Mouse (Mus musculus) forebrain, embryonic 12.5 days (tissue): ENCODE measurements around the gene Col16a1. TPM values are rescaled to one million over a fixed set of nuclear protein-coding genes. Genes with fewer than 3 reads are reported as not detected.

Source experiments
- ATAC-seq: fragments of 200-750 bp; cut with Nextera tagmentation; 2 replicates; pipeline ENCODE4 v1.8.0; 2017; ENCODE audit warnings: moderate TSS enrichment; ENCODE audit not compliant: low FRiP score
- H3K27ac ChIP-seq: fragments of 300-500 bp; sonication (generic); 2 replicates; pipeline ENCODE4 v1.5.1; 2016; ENCODE audit warnings: mild to moderate bottlenecking
- H3K27me3 ChIP-seq: fragments of 300-500 bp; sonication (generic); 2 replicates; pipeline ENCODE4 v1.6.1; 2016; ENCODE audit warnings: mild to moderate bottlenecking
- H3K36me3 ChIP-seq: fragments of 300-500 bp; sonication (generic); replicated peaks from 2 replicates; pipeline ENCODE4 v1.6.1; 2016; ENCODE audit warnings: mild to moderate bottlenecking
- H3K4me1 ChIP-seq: fragments of 300-500 bp; sonication (generic); 2 replicates; pipeline ENCODE4 v1.6.1; 2016
- H3K4me2 ChIP-seq: fragments of 300-500 bp; sonication (generic); 2 replicates; pipeline ENCODE4 v1.6.1; 2016; ENCODE audit warnings: mild to moderate bottlenecking, moderate library complexity
- H3K4me3 ChIP-seq: fragments of 300-500 bp; sonication (generic); replicated peaks from 2 replicates; pipeline ENCODE4 v1.5.1; 2016; ENCODE audit warnings: mild to moderate bottlenecking
- H3K9ac ChIP-seq: fragments of 300-500 bp; sonication (generic); 2 replicates; pipeline ENCODE4 v1.6.1; 2016; ENCODE audit warnings: mild to moderate bottlenecking
- H3K9me3 ChIP-seq: fragments of 300-500 bp; sonication (generic); 2 replicates; pipeline ENCODE4 v1.6.1; 2016
- WGBS: fragments of 180-500 bp; shearing (Covaris S2); methylation state at CpG from one replicate; pipeline ENCODE4 v1.1.7; 2016; 5-methylcytosine and 5-hydroxymethylcytosine counted together
- polyA plus RNA-seq: library from polyadenylated mRNA; unstranded; fragments of >200 nt; fragmentation: Nextera tagmentation; extraction: Ambion mirVana; gene quantifications from 2 replicates; pipeline ENCODE4 v1.2.1, GENCODE M21; 2016

The Col16a1 gene
- polyA plus RNA-seq, 1 experiment from 2014 or later: 14.8 TPM

DNA sequence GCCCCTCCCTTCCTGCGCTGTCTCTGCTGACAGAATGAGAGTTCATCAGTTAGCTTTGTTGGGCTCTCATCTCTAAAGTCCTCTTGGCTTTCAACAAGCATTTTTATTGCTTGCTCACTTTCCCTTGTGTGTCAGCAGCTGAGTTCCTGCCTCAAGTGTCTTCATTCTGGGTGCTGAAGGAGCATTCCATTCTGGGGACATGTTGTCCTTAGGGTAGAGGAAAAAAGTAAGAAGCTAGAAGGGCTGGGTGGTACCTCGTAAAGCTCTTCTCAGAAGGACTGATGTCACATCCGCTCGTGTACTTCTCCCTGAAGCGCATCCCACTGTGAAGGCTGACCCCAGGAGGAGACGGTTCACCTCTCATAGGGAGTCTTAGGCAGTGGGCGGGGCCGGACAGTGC lies 73.9 kb downstream of the Col16a1 start:
- peaks cover 56% of the 10 kb centered on the region for H3K36me3 ChIP-seq
- 71% methylated on average over 8 of the region's 8 CpGs for WGBS

DNA sequence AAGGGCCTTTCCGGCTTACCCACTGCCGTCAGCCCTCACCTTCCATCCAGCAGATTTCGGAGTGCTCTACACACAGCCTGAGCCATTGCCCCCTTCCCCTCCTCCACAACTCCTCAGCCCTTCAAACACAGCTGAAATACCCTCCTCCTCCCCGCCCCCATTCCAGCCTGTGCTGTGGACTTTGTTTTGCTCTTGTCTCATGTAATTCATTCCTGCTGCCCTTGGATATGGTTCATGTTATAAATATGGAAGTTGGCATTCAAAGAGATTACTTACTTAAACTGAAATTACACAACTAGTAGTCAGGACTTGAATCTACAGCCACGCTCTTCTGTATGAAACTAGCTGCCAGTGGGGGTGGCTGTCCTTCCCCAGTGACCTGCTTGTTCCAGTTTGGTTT lies 75.4 kb downstream of the Col16a1 start:
- 86% methylated on average over 5 of the region's 5 CpGs for WGBS
- peaks cover 67% of the 10 kb centered on the region for H3K36me3 ChIP-seq
- no peaks in the 10 kb centered on the region for H3K4me1 ChIP-seq
- no peak overlapping the region for H3K4me2 ChIP-seq
- no peak overlapping the region for H3K4me3 ChIP-seq
- H3K9ac ChIP-seq: no peak overlapping the region
- H3K27ac ChIP-seq: no peak overlapping the region
- no peaks in the 10 kb centered on the region for H3K9me3 ChIP-seq
- ATAC-seq: no peak
- H3K27me3 ChIP-seq: no peaks in the 10 kb centered on the region

More for the DNA sequence above, 73.9 kb downstream of the Col16a1 start:
- Histone ChIP-seq H3K4me3 (no peak overlapping the region), H3K27ac (no peak overlapping the region), H3K27me3 (no peaks in the 10 kb centered on the region), H3K4me1 (no peaks in the 10 kb centered on the region), H3K9me3 (no peaks in the 10 kb centered on the region), H3K4me2 (no peak overlapping the region), H3K9ac (no peak overlapping the region)
- no peak for ATAC-seq

DNA sequence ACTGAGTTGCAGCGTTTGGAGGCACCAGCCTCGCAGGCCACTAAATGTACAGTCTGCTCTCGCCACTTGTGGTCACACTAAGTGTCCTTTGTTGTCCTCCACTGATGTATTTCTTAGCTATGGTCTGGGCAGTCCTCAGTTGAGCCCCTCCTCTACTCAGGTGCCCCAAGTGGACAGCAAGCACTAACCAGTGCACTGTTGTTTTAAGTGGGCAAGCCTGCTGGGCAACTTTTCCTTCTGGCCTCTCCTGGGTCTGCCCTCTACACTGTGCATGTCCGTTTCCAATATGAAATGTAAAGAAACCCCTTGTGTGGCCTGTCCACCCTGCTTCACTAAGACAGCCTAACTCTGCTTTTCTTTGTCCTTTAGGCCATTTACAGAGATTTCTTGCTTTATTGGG lies 76.5 kb downstream of the Col16a1 start:
- no peaks in the 10 kb centered on the region for H3K27me3 ChIP-seq
- H3K9ac ChIP-seq: no peak overlapping the region
- no peak for ATAC-seq
- H3K9me3 ChIP-seq: no peaks in the 10 kb centered on the region
- WGBS: 87% methylated on average over 4 of the region's 4 CpGs
- H3K4me2 ChIP-seq: no peak overlapping the region
- H3K27ac ChIP-seq: no peak overlapping the region
- peaks cover 68% of the 10 kb centered on the region for H3K36me3 ChIP-seq
- H3K4me1 ChIP-seq: no peaks in the 10 kb centered on the region
- H3K4me3 ChIP-seq: no peak overlapping the region

DNA sequence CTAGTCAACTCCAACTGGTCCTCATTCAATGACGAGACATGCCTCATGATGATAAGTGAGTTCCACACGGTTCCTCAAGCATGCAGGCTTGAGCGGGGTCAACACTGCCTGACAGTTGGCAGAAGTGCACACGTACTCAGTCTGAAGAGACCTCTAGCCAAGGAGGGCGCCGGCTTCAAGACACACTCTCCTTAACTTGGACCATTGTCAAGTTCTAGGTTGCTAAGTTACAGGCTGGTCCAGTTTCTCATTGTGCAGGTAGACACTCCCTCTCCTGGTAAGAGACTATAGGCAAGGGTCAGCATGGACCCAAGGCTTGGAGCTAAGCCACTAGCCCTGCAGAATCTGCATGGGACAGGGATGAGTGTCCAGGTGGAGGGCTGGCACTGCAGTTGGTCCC lies 77.5 kb downstream of the Col16a1 start:
- WGBS: 95% methylated on average over 6 of the region's 6 CpGs
- peaks cover 68% of the 10 kb centered on the region for H3K36me3 ChIP-seq
- no peak overlapping the region for H3K4me2 ChIP-seq
- no peak overlapping the region for H3K9ac ChIP-seq
- H3K4me1 ChIP-seq: no peaks in the 10 kb centered on the region
- no peak overlapping the region for H3K4me3 ChIP-seq
- H3K9me3 ChIP-seq: no peaks in the 10 kb centered on the region
- H3K27me3 ChIP-seq: no peaks in the 10 kb centered on the region
- ATAC-seq: no peak
- no peak overlapping the region for H3K27ac ChIP-seq

DNA sequence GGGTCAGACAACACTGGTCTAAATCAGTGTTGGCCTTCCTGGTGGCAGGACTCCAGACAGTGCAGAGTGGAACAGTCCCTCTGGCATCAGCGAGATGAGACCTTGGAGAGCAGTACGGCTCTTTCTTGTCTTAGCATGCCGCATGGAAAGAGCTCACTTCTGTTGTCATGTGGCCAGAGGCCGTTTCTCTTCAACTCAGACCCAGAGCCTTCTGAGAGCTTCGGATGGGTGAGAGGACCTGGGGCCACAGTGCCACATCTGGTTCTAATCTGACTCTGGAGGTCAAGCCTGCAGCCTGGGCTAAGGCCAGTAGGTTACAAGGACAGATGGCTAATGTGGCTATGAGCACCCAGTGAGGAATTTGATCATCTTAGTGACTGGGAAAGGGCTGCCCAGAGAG lies 78.3 kb downstream of the Col16a1 start:
- no peak for ATAC-seq
- H3K36me3 ChIP-seq: peaks cover 68% of the 10 kb centered on the region
- no peaks in the 10 kb centered on the region for H3K9me3 ChIP-seq
- H3K4me3 ChIP-seq: no peak overlapping the region
- H3K27me3 ChIP-seq: no peaks in the 10 kb centered on the region
- H3K27ac ChIP-seq: no peak overlapping the region
- H3K4me2 ChIP-seq: no peak overlapping the region
- WGBS: 87% methylated on average over 5 of the region's 5 CpGs
- no peak overlapping the region for H3K9ac ChIP-seq
- 0 out of 2 replicates have a peak, but pooled peaks cover 3% of the 10 kb centered on the region for H3K4me1 ChIP-seq

DNA sequence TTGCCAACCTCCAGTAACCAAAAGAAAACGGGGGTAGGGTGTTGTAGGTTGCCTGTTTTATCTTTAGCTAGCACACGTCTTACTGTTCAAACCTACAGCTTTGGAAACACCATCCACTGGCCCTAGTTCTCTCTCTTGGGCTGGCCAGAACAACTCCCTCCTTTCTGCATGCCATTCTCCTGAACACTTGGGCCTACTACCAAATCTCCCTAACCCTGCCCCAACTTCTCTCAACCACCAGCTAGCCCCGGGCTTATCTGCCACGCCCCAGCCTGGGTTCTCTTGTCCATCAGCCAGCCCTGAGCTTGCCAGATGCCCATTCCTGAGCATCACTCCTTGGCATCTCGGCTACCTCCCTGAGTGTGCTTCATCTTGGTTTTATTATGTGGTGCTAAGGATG lies 81.3 kb downstream of the Col16a1 start:
- H3K9ac ChIP-seq: no peak overlapping the region
- no peak for ATAC-seq
- WGBS: 86% methylated on average over 5 of the region's 5 CpGs
- no peak overlapping the region for H3K27ac ChIP-seq
- H3K36me3 ChIP-seq: peaks cover 41% of the 10 kb centered on the region
- 0 out of 2 replicates have a peak, but pooled peaks cover 3% of the 10 kb centered on the region for H3K4me1 ChIP-seq
- no peak overlapping the region for H3K4me3 ChIP-seq
- H3K9me3 ChIP-seq: no peaks in the 10 kb centered on the region
- no peak overlapping the region for H3K4me2 ChIP-seq
- no peaks in the 10 kb centered on the region for H3K27me3 ChIP-seq

DNA sequence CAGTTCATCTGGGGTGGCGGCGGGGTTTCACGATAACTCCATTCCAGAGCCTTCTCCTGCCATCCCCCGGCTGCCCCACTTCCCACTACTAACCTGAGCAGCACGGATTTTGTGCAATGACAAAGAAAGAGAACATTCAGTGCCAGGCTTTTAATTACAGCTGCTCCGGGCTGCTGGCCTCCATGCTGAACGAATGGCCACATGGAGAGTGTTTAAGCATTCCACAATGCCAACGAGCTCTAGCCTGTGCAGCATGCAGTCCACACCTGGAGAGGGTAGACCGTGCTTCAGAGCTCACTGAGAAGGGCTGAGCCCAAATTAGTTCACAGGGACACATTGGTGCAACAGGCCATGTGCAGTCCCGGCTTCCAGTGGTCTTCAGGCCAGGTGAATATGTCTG lies 82.4 kb downstream of the Col16a1 start:
- H3K4me2 ChIP-seq: no peak overlapping the region
- 0 out of 2 replicates have a peak, but pooled peaks cover 3% of the 10 kb centered on the region for H3K4me1 ChIP-seq
- no peaks in the 10 kb centered on the region for H3K9me3 ChIP-seq
- ATAC-seq: no peak
- H3K9ac ChIP-seq: no peak overlapping the region
- peaks cover 6% of the 10 kb centered on the region; the same call in 1 of the 2 replicates for H3K27me3 ChIP-seq
- 71% methylated on average over 10 of the region's 10 CpGs for WGBS
- no peak overlapping the region for H3K27ac ChIP-seq
- H3K4me3 ChIP-seq: no peak overlapping the region
- peaks cover 29% of the 10 kb centered on the region for H3K36me3 ChIP-seq

DNA sequence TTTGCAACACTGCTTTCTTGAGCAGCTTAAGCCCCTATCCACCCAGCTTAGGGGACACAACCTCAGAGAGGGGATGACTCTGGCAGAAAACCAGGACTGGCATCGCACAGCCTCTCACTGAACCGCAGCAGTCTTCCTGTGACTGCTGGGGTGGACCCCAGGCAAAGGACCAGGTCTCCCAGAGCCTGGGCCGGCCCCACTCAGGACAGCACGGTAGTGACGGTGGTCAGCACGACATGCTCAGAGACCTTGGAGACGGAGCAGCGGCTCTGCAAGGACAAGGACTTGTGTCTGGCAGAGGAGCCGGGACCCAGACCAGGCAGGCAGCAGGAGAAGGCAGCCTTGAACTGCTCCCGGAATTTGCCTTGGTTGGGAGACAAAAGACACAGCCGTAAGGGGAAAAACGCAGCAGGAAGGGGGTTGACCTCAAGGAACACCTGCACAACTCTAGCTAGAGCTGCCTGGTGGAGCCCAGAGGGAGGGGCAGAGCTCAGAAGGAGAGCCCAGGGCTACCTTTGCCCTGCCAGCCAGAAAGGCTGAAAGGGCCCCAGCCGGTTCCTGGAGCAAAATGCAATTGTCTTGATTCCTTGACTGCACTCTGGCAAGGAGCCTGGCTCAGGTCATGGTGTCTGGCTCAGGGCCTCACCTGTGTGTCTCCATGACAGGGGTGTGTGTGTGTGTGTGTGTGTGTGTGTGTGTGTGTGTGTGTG lies 83.2 kb downstream of the Col16a1 start:
- 54% methylated on average over 13 of the region's 13 CpGs for WGBS
- H3K4me1 ChIP-seq: 0 out of 2 replicates have a peak, but pooled peaks cover 3% of the 10 kb centered on the region

DNA sequence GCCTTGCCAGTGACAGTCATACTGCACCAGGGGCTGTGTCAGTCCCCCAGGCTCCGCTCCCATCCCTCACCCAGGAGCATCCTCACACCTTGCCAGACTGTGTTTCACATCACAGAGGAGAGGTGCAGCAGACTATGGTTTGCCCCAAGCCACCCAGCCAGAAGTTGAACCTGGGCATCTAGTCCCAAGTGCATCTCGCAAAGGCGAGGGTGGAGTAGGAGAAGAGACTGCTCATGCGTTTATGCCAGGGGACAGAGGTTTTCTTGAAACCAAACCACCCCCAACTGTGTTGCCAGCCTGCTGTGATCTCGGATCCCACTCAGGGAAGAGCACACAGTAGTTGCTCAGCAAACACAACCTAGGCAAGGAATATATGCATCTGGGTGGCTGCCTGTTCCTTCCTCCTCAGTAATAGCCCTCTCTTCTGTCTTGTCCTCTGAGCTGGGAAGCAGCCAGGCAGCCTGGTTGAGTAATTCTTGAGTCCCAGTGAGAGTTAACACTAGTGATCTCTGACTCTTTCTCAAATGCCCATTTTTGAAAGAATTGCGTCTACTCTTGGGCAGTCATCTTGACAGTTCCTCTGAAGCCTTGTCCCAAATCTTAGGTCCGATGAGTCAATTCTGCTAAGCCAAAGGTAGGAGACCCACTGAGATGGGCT lies 83.9 kb downstream of the Col16a1 start:
- H3K36me3 ChIP-seq: peaks cover 15% of the 10 kb centered on the region
- ATAC-seq: no peak
- H3K4me2 ChIP-seq: no peak overlapping the region
- WGBS: 91% methylated on average over 7 of the region's 7 CpGs
- H3K4me1 ChIP-seq: 0 out of 2 replicates have a peak, but pooled peaks cover 3% of the 10 kb centered on the region
- H3K27ac ChIP-seq: no peak overlapping the region
- H3K4me3 ChIP-seq: no peak overlapping the region
- H3K9ac ChIP-seq: no peak overlapping the region
- H3K27me3 ChIP-seq: peaks cover 8% of the 10 kb centered on the region
- H3K9me3 ChIP-seq: no peaks in the 10 kb centered on the region

More for the DNA sequence above, 83.2 kb downstream of the Col16a1 start:
- no peak overlapping the region for H3K27ac ChIP-seq
- peaks cover 6% of the 10 kb centered on the region; the same call in 1 of the 2 replicates for H3K27me3 ChIP-seq
- ATAC-seq: no peak
- no peak overlapping the region for H3K9ac ChIP-seq
- no peak overlapping the region for H3K4me3 ChIP-seq
- peaks cover 22% of the 10 kb centered on the region for H3K36me3 ChIP-seq
- no peak overlapping the region for H3K4me2 ChIP-seq
- no peaks in the 10 kb centered on the region for H3K9me3 ChIP-seq

DNA sequence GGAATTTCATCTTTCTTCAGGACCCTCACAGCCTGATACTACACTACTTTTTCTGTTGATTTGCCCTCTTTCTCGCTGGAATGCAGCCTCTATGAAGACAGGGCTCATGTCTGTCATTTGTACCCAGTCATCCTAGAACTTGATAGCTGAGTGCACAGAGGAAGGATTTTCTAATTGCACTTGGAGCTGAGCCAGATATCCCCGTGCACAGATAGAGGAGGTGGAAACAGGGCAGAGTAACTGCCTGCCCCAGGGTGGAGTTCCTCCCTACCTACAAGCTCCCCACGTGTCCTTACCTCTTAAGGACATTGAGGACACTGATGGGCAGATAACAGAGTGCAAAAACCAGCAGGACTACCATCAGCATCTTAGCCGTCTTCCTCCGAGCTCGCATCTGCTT lies 85.8 kb downstream of the Col16a1 start:
- Histone ChIP-seq H3K4me2 (no peak overlapping the region), H3K27ac (no peak overlapping the region), H3K4me3 (no peak overlapping the region), H3K9me3 (no peaks in the 10 kb centered on the region), H3K9ac (no peak overlapping the region), H3K27me3 (peaks cover 26% of the 10 kb centered on the region), H3K4me1 (peaks cover 6% of the 10 kb centered on the region; the same call in 1 of the 2 replicates), H3K36me3 (no peaks in the 10 kb centered on the region)
- WGBS: 71% methylated on average over 6 of the region's 6 CpGs
- no peak for ATAC-seq

DNA sequence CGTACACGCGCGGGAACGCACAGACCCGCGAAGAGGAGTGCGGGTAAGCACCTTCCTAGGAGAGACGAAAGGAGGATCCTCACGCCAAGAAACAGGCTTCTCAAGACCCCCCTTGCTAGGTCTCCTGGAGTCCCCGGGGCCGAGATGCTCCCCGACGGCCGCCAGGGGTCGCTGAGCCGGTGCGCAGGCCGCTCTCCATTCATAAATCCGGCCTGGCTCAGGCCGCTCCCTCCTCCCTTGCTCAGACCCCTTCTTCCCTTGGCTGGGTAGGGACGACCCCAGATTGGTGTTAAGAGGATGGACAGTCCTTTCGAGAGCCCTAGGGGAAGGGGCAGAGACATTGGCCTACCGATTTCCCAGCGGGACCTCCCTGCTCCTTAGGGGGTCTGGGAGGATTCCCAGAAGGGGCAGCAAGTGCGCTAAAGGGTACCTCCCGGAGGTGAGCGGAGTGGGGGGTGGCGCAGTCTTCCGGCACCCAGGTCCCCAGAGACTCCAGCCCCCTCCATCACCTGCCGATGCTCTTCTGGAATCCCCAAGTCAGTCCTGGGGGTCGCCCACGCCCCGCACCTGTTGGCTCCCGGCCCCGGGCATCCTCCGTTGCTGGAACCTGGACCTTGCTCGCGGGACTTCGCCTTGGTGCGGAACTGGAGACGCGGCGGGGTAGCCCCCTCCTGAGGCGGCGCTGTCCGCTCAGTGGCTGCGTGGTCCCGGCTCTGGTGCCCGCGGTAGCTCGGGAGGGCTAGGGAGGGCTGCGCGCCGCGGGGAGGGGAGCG lies 91.0 kb downstream of the Col16a1 start:
- H3K36me3 ChIP-seq: no peaks in the 10 kb centered on the region
- H3K27ac ChIP-seq: no peak overlapping the region

DNA sequence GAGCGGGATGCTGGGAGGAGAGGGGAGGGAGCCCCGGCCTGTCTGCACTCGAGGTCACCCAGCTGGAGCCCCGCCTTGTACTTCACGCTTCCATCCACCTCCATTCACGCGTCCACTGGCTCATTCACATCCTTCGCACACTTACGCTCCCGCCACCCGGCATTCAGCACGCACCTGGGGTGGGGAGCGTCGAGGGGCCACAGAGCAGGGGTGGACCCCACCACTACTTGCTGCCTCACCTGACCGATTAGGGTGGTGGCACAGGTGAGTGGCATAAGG lies 91.5 kb downstream of the Col16a1 start, which contains the start of gene Hcrtr1:
Gene Hcrtr1 (minus strand): TSS at position 146 of the 279 bp plus-strand sequence.
- no peak within 1 kb of the TSS for H3K27ac ChIP-seq
- no peak for ATAC-seq

More for the DNA sequence above, 91.0 kb downstream of the Col16a1 start:
- peak overlapping the region; percentile 43 for H3K4me3 ChIP-seq
- peak; percentile 84 for ATAC-seq
- peaks cover 59% of the 10 kb centered on the region for H3K27me3 ChIP-seq
- H3K4me2 ChIP-seq: peak overlapping the region; percentile 92
- H3K9ac ChIP-seq: peak overlapping the region; percentile 59
- H3K9me3 ChIP-seq: no peaks in the 10 kb centered on the region
- H3K4me1 ChIP-seq: peaks cover 19% of the 10 kb centered on the region
- WGBS: under 1% methylated on average over 52 of the region's 57 CpGs

More for the DNA sequence above, 91.5 kb downstream of the Col16a1 start, which contains the start of gene Hcrtr1:
- peak within 1 kb of the TSS; percentile 92 for H3K4me2 ChIP-seq
- H3K27me3 ChIP-seq: peaks cover 59% of the 10 kb centered on the region
- peaks cover 19% of the 10 kb centered on the region for H3K4me1 ChIP-seq
- no peaks in the 10 kb centered on the region for H3K36me3 ChIP-seq
- peak within 1 kb of the TSS; percentile 59 for H3K9ac ChIP-seq
- no peaks in the 10 kb centered on the region for H3K9me3 ChIP-seq
- H3K4me3 ChIP-seq: peak within 1 kb of the TSS; percentile 43
- under 1% methylated on average over 14 of the region's 15 CpGs for WGBS
